Mouse (Mus musculus) hindbrain, embryonic 13.5 days (tissue): ENCODE results near the gene Eef2. TPM values are rescaled to one million over a fixed set of nuclear protein-coding genes. Genes with fewer than 3 reads are reported as not detected.
"Not testable (repeated sequence)": the region's sequence is repeated elsewhere in the genome, so short reads cannot be mapped to it uniquely, and the experiment has no call there.

Experiments used
- ATAC-seq: fragments of 200-750 bp; cut with Nextera tagmentation; 2 replicates; pipeline ENCODE4 v1.8.0; 2017; ENCODE audit warnings: moderate TSS enrichment; ENCODE audit not compliant: low FRiP score
- H3K27ac ChIP-seq: fragments of 300-500 bp; sonication (generic); 2 replicates; pipeline ENCODE4 v1.5.1; 2015; ENCODE audit warnings: inconsistent platforms, mild to moderate bottlenecking, moderate library complexity
- H3K27me3 ChIP-seq: fragments of 300-500 bp; sonication (generic); 2 replicates; pipeline ENCODE4 v1.6.1; 2015; ENCODE audit warnings: mild to moderate bottlenecking, inconsistent platforms
- H3K36me3 ChIP-seq: fragments of 300-500 bp; sonication (generic); 2 replicates; pipeline ENCODE4 v1.6.1; 2015; ENCODE audit warnings: mild to moderate bottlenecking, inconsistent platforms
- H3K4me1 ChIP-seq: fragments of 300-500 bp; sonication (generic); replicated peaks from 2 replicates; pipeline ENCODE4 v1.6.1; 2015; ENCODE audit warnings: inconsistent platforms
- H3K4me2 ChIP-seq: fragments of 300-500 bp; sonication (generic); 2 replicates; pipeline ENCODE4 v1.6.1; 2015; ENCODE audit warnings: inconsistent platforms, mild to moderate bottlenecking, moderate library complexity
- H3K4me3 ChIP-seq: fragments of 300-500 bp; sonication (generic); 2 replicates; pipeline ENCODE4 v1.5.1; 2015; ENCODE audit warnings: mild to moderate bottlenecking, inconsistent platforms
- H3K9ac ChIP-seq: fragments of 300-500 bp; sonication (generic); 2 replicates; pipeline ENCODE4 v1.6.1; 2015; ENCODE audit warnings: mild to moderate bottlenecking, inconsistent platforms
- H3K9me3 ChIP-seq: fragments of 300-500 bp; sonication (generic); 2 replicates; pipeline ENCODE4 v1.6.1; 2016; ENCODE audit warnings: inconsistent platforms
- WGBS: fragments of 180-500 bp; shearing (Covaris S2); methylation state at CpG from one replicate; pipeline ENCODE4 v1.1.7; 2015; 5-methylcytosine and 5-hydroxymethylcytosine counted together
- polyA plus RNA-seq: library from polyadenylated mRNA; unstranded; fragments of >200 nt; fragmentation: Nextera tagmentation; extraction: Ambion mirVana; gene quantifications from 2 replicates; pipeline ENCODE4 v1.2.1, GENCODE M21; 2015

The Eef2 gene
- polyA plus RNA-seq, 1 experiment from 2014 or later = 561 TPM

DNA sequence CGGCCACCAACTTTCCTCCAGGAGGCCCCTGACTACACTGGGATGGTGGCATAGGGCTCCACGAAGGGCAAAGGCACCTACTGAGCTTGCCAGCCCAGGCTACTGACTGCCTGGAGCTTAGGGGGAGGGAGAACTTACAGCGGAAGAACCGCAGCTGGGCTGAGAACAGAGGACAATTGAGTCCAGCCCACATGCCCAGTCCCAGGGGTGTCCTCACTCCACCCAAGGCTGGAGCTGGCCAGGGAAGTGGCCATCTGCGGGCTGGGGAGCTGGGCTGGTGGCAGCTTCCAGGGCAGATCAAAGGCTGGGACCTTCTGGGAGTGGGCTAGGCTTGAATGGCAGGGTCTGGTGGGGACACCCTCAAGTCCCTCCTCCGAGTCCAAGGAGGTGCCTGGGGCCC lies 21.7 kb upstream of the Eef2 start:
- Histone ChIP-seq H3K27ac (no peak overlapping the region), H3K4me3 (no peak overlapping the region), H3K4me1 (no peaks in the 10 kb centered on the region), H3K36me3 (peaks cover 83% of the 10 kb centered on the region), H3K4me2 (no peak overlapping the region), H3K27me3 (no peaks in the 10 kb centered on the region), H3K9ac (no peak overlapping the region), H3K9me3 (no peaks in the 10 kb centered on the region)
- no peak for ATAC-seq
- 83% methylated on average over 6 of the region's 6 CpGs for WGBS

DNA sequence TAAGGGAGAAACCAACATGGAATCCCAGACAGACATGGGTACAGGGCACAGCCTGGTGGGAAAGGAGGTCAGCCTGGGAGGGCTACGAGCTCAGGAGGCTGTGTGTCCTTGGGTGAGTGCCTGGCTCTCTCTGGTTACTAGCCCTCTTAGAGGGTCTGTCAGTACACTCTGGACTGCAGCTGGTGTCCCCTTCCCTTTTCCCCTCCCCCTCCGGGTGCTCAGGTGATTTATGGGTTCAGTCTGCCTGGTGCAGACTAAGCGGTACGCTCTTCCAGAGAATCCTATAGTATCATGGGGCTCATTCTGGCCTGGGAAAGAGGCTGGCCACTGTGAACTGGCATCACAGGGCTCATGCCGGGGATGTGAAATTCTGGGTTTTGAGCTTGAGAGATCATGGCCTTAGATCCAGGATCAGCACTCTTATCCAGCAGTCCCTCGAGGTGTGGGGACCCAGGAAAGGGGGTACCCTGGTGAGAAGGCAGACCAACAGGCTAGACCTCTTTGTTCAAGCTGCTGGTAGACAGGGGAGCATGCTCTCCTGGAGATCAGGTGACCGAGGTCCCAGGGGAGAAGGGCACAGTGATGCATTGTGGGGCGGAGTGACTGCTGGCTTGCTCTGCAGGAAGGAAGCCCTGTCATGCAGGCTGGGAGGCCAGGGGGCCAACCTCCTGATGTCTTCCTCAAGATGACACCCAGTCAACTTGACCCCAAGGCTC lies 14.7 kb upstream of the Eef2 start:
- 0 out of 2 replicates have a peak overlapping the region, but pooled peaks have one; percentile 15 for H3K9ac ChIP-seq
- no peak overlapping the region for H3K4me3 ChIP-seq
- no peak overlapping the region for H3K4me2 ChIP-seq
- peak overlapping the region; percentile 55 for H3K27ac ChIP-seq
- H3K36me3 ChIP-seq = peaks cover 75% of the 10 kb centered on the region
- no peak for ATAC-seq
- H3K4me1 ChIP-seq = peaks cover 42% of the 10 kb centered on the region
- no peaks in the 10 kb centered on the region for H3K9me3 ChIP-seq
- no peaks in the 10 kb centered on the region for H3K27me3 ChIP-seq
- WGBS = 74% methylated on average over 8 of the region's 8 CpGs

- 76% methylated on average over 2 of the region's 2 CpGs for WGBS
- H3K36me3 ChIP-seq = peaks cover 70% of the 10 kb centered on the region
- no peak overlapping the region for H3K4me2 ChIP-seq
These were observed 14.1 kb upstream of the Eef2 start for GRCm38 (mm10) chr10:81162318-81162652.

GRCm38 (mm10) chr10:81165118-81165517 lies 11.3 kb upstream of the Eef2 start:
- Histone ChIP-seq H3K27me3 (no peaks in the 10 kb centered on the region), H3K4me1 (peaks cover 59% of the 10 kb centered on the region), H3K9ac (peak overlapping the region; percentile 39; the same call in 1 of the 2 replicates), H3K4me3 (no peak overlapping the region), H3K9me3 (no peaks in the 10 kb centered on the region), H3K4me2 (no peak overlapping the region), H3K27ac (no peak overlapping the region), H3K36me3 (peaks cover 45% of the 10 kb centered on the region)
- 83% methylated on average over 8 of the region's 8 CpGs for WGBS
- no peak for ATAC-seq

More at GRCm38 (mm10) chr10:81162318-81162652, 14.1 kb upstream of the Eef2 start:
- no peak overlapping the region for H3K4me3 ChIP-seq
- peak overlapping the region; percentile 9; the same call in 1 of the 2 replicates for H3K9ac ChIP-seq
- H3K27ac ChIP-seq = peak overlapping the region; percentile 55; the same call in 1 of the 2 replicates
- no peaks in the 10 kb centered on the region for H3K27me3 ChIP-seq
- no peaks in the 10 kb centered on the region for H3K9me3 ChIP-seq
- H3K4me1 ChIP-seq = peaks cover 45% of the 10 kb centered on the region
- no peak for ATAC-seq

DNA sequence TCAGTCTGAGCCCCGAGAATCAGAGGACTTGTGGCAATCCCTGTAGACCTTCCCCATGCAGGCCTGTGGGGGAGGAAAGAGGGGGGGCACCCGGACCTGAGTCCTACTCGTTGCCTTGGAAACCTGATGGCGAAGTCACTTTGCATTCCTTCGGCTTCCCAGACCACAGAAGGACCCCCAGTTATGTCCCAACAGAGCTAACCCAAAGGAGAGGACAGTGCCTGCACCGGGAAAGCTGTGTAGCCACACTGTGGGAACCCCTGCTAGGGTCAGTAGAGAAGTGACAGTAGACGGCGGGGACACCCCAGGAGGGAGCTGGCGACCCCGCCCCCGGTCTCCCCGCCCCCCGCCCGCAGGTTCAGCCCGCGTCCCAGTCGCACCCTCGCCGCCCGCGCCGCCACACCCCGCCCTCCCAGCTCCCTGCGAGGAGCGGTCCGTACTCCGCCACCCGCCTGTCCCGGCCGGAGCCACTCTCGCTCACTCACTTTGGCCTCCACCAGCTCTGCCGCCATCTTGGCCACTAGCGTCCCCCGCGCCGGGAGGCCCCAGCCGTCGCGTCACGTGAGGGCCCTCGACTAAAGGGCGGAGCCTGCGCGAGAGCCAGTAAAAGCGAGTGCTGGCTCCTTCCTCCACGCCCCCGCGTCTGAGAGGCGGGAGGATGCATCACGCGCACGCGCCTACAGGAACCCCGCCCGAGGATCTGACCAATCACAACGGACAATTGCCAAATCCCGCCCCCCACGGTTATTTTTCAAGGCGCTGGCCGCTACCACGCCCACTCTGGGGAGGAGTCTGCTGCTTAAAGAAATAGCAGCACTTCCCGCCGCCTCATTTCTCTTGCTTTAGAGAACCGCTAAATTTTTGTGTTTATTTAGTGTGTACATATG lies 9.0 kb upstream of the Eef2 start, which contains the start of gene Pias4:
Pias4 (minus strand) TSS at position 724 of the 887 bp plus-strand sequence.
- peak; percentile 91 for ATAC-seq
- H3K27me3 ChIP-seq = no peaks in the 10 kb centered on the region
- peak within 1 kb of the TSS; percentile 87 for H3K4me2 ChIP-seq
- H3K9me3 ChIP-seq = no peaks in the 10 kb centered on the region
- H3K27ac ChIP-seq = peak within 1 kb of the TSS; percentile 83
- peaks cover 22% of the 10 kb centered on the region for H3K36me3 ChIP-seq
- peak within 1 kb of the TSS; percentile 85 for H3K9ac ChIP-seq
- peaks cover 44% of the 10 kb centered on the region for H3K4me1 ChIP-seq
- peak within 1 kb of the TSS; percentile 88 for H3K4me3 ChIP-seq
- WGBS = under 1% methylated on average over 58 of the region's 64 CpGs

GRCm38 (mm10) chr10:81168087-81168431 lies 8.4 kb upstream of the Eef2 start:
- Histone ChIP-seq H3K9ac (peak overlapping the region; percentile 72), H3K4me2 (peak overlapping the region; percentile 87), H3K4me1 (peaks cover 46% of the 10 kb centered on the region), H3K27ac (peak overlapping the region; percentile 83), H3K36me3 (peaks cover 17% of the 10 kb centered on the region), H3K4me3 (peak overlapping the region; percentile 88), H3K27me3 (no peaks in the 10 kb centered on the region), H3K9me3 (no peaks in the 10 kb centered on the region)
- WGBS = 6% methylated on average over 5 of the region's 5 CpGs
- peak; percentile 55 for ATAC-seq

- H3K27ac ChIP-seq = peak overlapping the region; percentile 83
- peaks cover 14% of the 10 kb centered on the region for H3K36me3 ChIP-seq
- H3K4me1 ChIP-seq = peaks cover 52% of the 10 kb centered on the region
- H3K9ac ChIP-seq = peak overlapping the region; percentile 72
- no peaks in the 10 kb centered on the region for H3K27me3 ChIP-seq
- 6% methylated on average over 28 of the region's 29 CpGs for WGBS
- ATAC-seq = peak; percentile 22; the same call in 1 of the 2 replicates
- H3K4me2 ChIP-seq = peak overlapping the region; percentile 87
- H3K9me3 ChIP-seq = no peaks in the 10 kb centered on the region
- peak overlapping the region; percentile 88 for H3K4me3 ChIP-seq
These were observed 7.7 kb upstream of the Eef2 start for GRCm38 (mm10) chr10:81168521-81169244.

DNA sequence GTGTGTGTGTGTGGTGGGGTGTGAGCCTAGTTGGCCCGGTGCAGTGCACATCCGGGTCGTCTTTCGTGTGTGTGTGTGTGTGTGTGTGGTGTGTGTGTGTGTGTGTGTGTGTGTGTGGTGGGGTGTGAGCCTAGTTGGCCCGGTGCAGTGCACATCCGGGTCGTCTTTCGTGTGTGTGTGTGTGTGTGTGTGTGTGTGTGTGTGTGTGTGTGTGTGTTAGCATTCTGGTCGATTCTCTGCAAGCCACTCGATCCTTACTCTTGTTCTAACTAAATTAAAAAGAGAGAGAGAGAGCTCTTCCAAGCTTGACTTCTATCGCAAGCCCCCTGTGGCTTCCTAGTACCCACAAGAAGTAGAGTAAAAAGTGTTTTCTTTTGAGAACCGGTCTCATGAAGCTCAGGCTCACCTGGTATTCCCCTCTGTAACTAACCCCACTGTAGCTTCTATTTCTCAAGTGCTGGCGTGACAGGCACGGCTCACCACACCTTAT lies 7.0 kb upstream of the Eef2 start:
- not testable (repeated sequence) for H3K4me3 ChIP-seq, H3K9ac ChIP-seq, H3K36me3 ChIP-seq, H3K27ac ChIP-seq, ATAC-seq, H3K9me3 ChIP-seq, H3K27me3 ChIP-seq
- H3K4me2 ChIP-seq = peak overlapping the region; percentile 87; the same call in 1 of the 2 replicates
- WGBS = 61% methylated on average over 6 of the region's 14 CpGs
- peaks cover 58% of the 10 kb centered on the region for H3K4me1 ChIP-seq

- ATAC-seq = 0 out of 2 replicates have a peak, but pooled peaks have one; percentile 6
- Histone ChIP-seq H3K36me3 (peaks cover 8% of the 10 kb centered on the region), H3K4me2 (peak overlapping the region; percentile 97), H3K4me1 (peaks cover 58% of the 10 kb centered on the region), H3K27ac (peak overlapping the region; percentile 98), H3K27me3 (no peaks in the 10 kb centered on the region), H3K4me3 (peak overlapping the region; percentile 18; the same call in 1 of the 2 replicates), H3K9me3 (no peaks in the 10 kb centered on the region), H3K9ac (peak overlapping the region; percentile 58)
- WGBS = 3% methylated on average over 21 of the region's 21 CpGs
These were observed 3.3 kb upstream of the Eef2 start for GRCm38 (mm10) chr10:81173132-81173531.

GRCm38 (mm10) chr10:81174617-81175344 lies 1.6 kb upstream of the Eef2 start:
- peak overlapping the region; percentile 38 for H3K4me3 ChIP-seq
- peak overlapping the region; percentile 75 for H3K9ac ChIP-seq
- H3K4me2 ChIP-seq = peak overlapping the region; percentile 97
- H3K9me3 ChIP-seq = no peaks in the 10 kb centered on the region
- H3K36me3 ChIP-seq = peaks cover 25% of the 10 kb centered on the region
- ATAC-seq = peak; percentile 69
- under 1% methylated on average over 29 of the region's 29 CpGs for WGBS
- no peaks in the 10 kb centered on the region for H3K27me3 ChIP-seq
- H3K4me1 ChIP-seq = peaks cover 63% of the 10 kb centered on the region
- H3K27ac ChIP-seq = peak overlapping the region; percentile 98

DNA sequence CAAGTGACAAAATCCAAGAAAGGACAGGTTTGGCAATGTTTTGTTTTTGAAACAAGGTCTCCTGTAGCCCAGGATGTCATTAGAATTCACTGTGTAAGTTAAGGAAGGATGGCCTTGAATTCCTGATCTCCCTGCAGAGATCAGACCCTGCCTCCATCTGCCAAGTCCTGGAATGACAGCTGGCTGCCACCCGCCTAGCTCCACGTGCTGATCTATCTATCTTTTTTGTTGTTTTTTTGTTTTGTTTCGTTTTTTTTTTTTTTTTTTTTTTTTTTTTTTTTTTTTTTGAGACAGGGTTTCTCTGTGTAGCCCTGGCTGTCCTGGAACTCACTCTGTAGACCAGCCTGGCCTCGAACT lies 1.1 kb upstream of the Eef2 start:
- not testable (repeated sequence) for ATAC-seq, H3K27me3 ChIP-seq, H3K9me3 ChIP-seq
- peaks cover 30% of the 10 kb centered on the region for H3K36me3 ChIP-seq
- peaks cover 68% of the 10 kb centered on the region for H3K4me1 ChIP-seq
- H3K4me3 ChIP-seq = peak overlapping the region; percentile 38
- H3K27ac ChIP-seq = peak overlapping the region; percentile 98
- H3K9ac ChIP-seq = peak overlapping the region; percentile 75
- 8% methylated on average over 4 of the region's 4 CpGs for WGBS
- H3K4me2 ChIP-seq = peak overlapping the region; percentile 97
